Mouse (Mus musculus): ENCODE results near the gene Xlr5c. TPM values are rescaled to one million over a fixed set of nuclear protein-coding genes. Genes with fewer than 3 reads are reported as not detected.

Gene Xlr5c
- polyA plus RNA-seq, 1 experiment from 2014 or later, result not detected

Other genes with a start within 250 kb of the Xlr5c start
- gene Pnma3, start 228.2 kb downstream of the Xlr5c start, polyA plus RNA-seq (2015; fragmentation: Nextera tagmentation; extraction: Ambion mirVana), result 4.2 and 5.0 TPM in 2 replicates
- gene Xlr4a, start 210.5 kb downstream of the Xlr5c start, polyA plus RNA-seq (2015; fragmentation: Nextera tagmentation; extraction: Ambion mirVana), result 0.68 and 0.74 TPM in 2 replicates
- gene Xlr3a, start 195.9 kb downstream of the Xlr5c start, polyA plus RNA-seq (2015; fragmentation: Nextera tagmentation; extraction: Ambion mirVana), result 4.3 and 5.7 TPM in 2 replicates
- gene Gm14685, start 175.9 kb downstream of the Xlr5c start, polyA plus RNA-seq (2015; fragmentation: Nextera tagmentation; extraction: Ambion mirVana), result 0.52 and 1.2 TPM in 2 replicates
- gene Xlr5b, start 144.2 kb downstream of the Xlr5c start, polyA plus RNA-seq (2015; fragmentation: Nextera tagmentation; extraction: Ambion mirVana), result not detected in 2 replicates
- gene DXBay18, start 143.5 kb downstream of the Xlr5c start, polyA plus RNA-seq (2015; fragmentation: Nextera tagmentation; extraction: Ambion mirVana), result 0.64 TPM in 1 of 2 replicates, not detected in the other
- not detected in 2 replicates for gene Spin2d, start 116.0 kb downstream of the Xlr5c start, polyA plus RNA-seq (2015; fragmentation: Nextera tagmentation; extraction: Ambion mirVana)
- 15.5 and 18.1 TPM in 2 replicates for gene Xlr3b, start 100.8 kb downstream of the Xlr5c start, polyA plus RNA-seq (2015; fragmentation: Nextera tagmentation; extraction: Ambion mirVana)
- gene Xlr4b, start 78.6 kb downstream of the Xlr5c start, polyA plus RNA-seq (2015; fragmentation: Nextera tagmentation; extraction: Ambion mirVana), result 0.27 and 1.1 TPM in 2 replicates
- gene F8a, start 64.7 kb downstream of the Xlr5c start, polyA plus RNA-seq (2015; fragmentation: Nextera tagmentation; extraction: Ambion mirVana), result 34.6 and 35.7 TPM in 2 replicates
- 0.43 and 0.49 TPM in 2 replicates for gene Xlr4c, start 49.8 kb downstream of the Xlr5c start, polyA plus RNA-seq (2015; fragmentation: Nextera tagmentation; extraction: Ambion mirVana)
- gene Xlr3c, start 27.6 kb downstream of the Xlr5c start, polyA plus RNA-seq (2015; fragmentation: Nextera tagmentation; extraction: Ambion mirVana), result 0.25 and 0.28 TPM in 2 replicates
- gene Xlr5a, start within 50 bp of the Xlr5c start, polyA plus RNA-seq (2015; fragmentation: Nextera tagmentation; extraction: Ambion mirVana), result 0.19 TPM in 1 of 2 replicates, not detected in the other
- not detected in 2 replicates for gene Gm45015, start 43.9 kb upstream of the Xlr5c start, polyA plus RNA-seq (2015; fragmentation: Nextera tagmentation; extraction: Ambion mirVana)
- gene Zfp275, start 49.6 kb upstream of the Xlr5c start, polyA plus RNA-seq (2015; fragmentation: Nextera tagmentation; extraction: Ambion mirVana), result 10.4 and 10.8 TPM in 2 replicates
- not detected in 2 replicates for gene Gm18336, start 105.8 kb upstream of the Xlr5c start, polyA plus RNA-seq (2015; fragmentation: Nextera tagmentation; extraction: Ambion mirVana)
- 1.2 and 1.4 TPM in 2 replicates for gene Zfp92, start 118.1 kb upstream of the Xlr5c start, polyA plus RNA-seq (2015; fragmentation: Nextera tagmentation; extraction: Ambion mirVana)
- gene Trex2, start 142.4 kb upstream of the Xlr5c start, polyA plus RNA-seq (2015; fragmentation: Nextera tagmentation; extraction: Ambion mirVana), result not detected in 2 replicates
- gene Haus7, start 166.1 kb upstream of the Xlr5c start, polyA plus RNA-seq (2015; fragmentation: Nextera tagmentation; extraction: Ambion mirVana), result 65.6 and 71.9 TPM in 2 replicates
- gene Bgn, start 190.6 kb upstream of the Xlr5c start, polyA plus RNA-seq (2015; fragmentation: Nextera tagmentation; extraction: Ambion mirVana), result 24.3 and 25.8 TPM in 2 replicates
- gene Atp2b3, start 210.1 kb upstream of the Xlr5c start, polyA plus RNA-seq (2015; fragmentation: Nextera tagmentation; extraction: Ambion mirVana), result 6.6 and 8.6 TPM in 2 replicates

Measured in hindbrain, embryonic 15.5 days (tissue).